Mouse (Mus musculus) spleen, adult 2 months (tissue): ENCODE results near the gene Agpat1.

Experiments
- CTCF ChIP-seq: fragments of 200-500 bp; IDR thresholded peaks from 2 replicates; pipeline ENCODE4 v1.5.1; 2011; ENCODE audit warnings: mild to moderate bottlenecking, inconsistent platforms; ENCODE audit not compliant: insufficient read depth, insufficient read length, insufficient replicate concordance; ENCODE audit errors: extremely low read depth
- POLR2A ChIP-seq: fragments of 200-500 bp; IDR thresholded peaks from 2 replicates; pipeline ENCODE4 v1.6.1; 2011; ENCODE audit warnings: low read depth, low read length, inconsistent platforms

GRCm38 (mm10) chr17:34639461-34640255 lies 35.6 kb downstream of the Agpat1 start:
- TF ChIP-seq CTCF (no peak), POLR2A (no peak)
